Mouse (Mus musculus) ES-Bruce4 (cell line): ENCODE measurements around the gene Plpp1. TPM values are rescaled to one million over a fixed set of nuclear protein-coding genes. Genes with fewer than 3 reads are reported as not detected.

Source experiments
- H3K27ac ChIP-seq: 2 replicates; pipeline ENCODE4 v1.5.1; 2012; ENCODE audit warnings: low read length, inconsistent platforms; ENCODE audit not compliant: insufficient read depth
- H3K27me3 ChIP-seq: 2 replicates; pipeline ENCODE4 v1.6.1; 2012; ENCODE audit warnings: mild to moderate bottlenecking, low read length, inconsistent platforms; ENCODE audit not compliant: control insufficient read depth, poor library complexity, insufficient read depth, severe bottlenecking
- H3K36me3 ChIP-seq: 2 replicates; pipeline ENCODE4 v1.6.1; 2012; ENCODE audit warnings: inconsistent platforms, mild to moderate bottlenecking, low read length, moderate library complexity; ENCODE audit not compliant: control insufficient read depth, poor library complexity, insufficient read depth, severe bottlenecking
- H3K4me1 ChIP-seq: one replicate; pipeline ENCODE4 v1.8.1; 2011; ENCODE audit warnings: low read length; ENCODE audit not compliant: control insufficient read depth, insufficient read depth
- H3K4me3 ChIP-seq: 2 replicates; pipeline ENCODE4 v1.5.1; 2011; ENCODE audit warnings: low read depth, mild to moderate bottlenecking, low read length
- H3K9ac ChIP-seq: 2 replicates; pipeline ENCODE4 v1.6.1; 2012; ENCODE audit warnings: low read depth, mild to moderate bottlenecking, inconsistent platforms; ENCODE audit not compliant: poor library complexity, severe bottlenecking
- H3K9me3 ChIP-seq: replicated peaks from 2 replicates; pipeline ENCODE4 v1.6.1; 2012; ENCODE audit warnings: mild to moderate bottlenecking, low read length, inconsistent platforms; ENCODE audit not compliant: control insufficient read depth, poor library complexity, insufficient read depth, severe bottlenecking
- CTCF ChIP-seq: IDR thresholded peaks from one replicate; pipeline ENCODE4 v1.8.1; 2011; ENCODE audit warnings: low read depth, low read length
- EP300 ChIP-seq: IDR thresholded peaks from 2 replicates; pipeline ENCODE4 v1.6.1; 2011; ENCODE audit warnings: low read depth, low read length; ENCODE audit not compliant: insufficient read depth
- POLR2A ChIP-seq: IDR thresholded peaks from one replicate; pipeline ENCODE4 v1.8.1; 2011; ENCODE audit warnings: low read length; ENCODE audit not compliant: insufficient read depth
- polyA plus RNA-seq: library from polyadenylated mRNA; stranded (reverse); fragments of >200 nt; gene quantifications from 2 replicates; pipeline ENCODE4 v1.2.4, GENCODE M21; 2011; ENCODE audit warnings: low read depth; ENCODE audit not compliant: missing spikeins, insufficient read depth, insufficient read length

Plpp1 gene
- polyA plus RNA-seq, 1 experiment = 19.9 TPM

DNA sequence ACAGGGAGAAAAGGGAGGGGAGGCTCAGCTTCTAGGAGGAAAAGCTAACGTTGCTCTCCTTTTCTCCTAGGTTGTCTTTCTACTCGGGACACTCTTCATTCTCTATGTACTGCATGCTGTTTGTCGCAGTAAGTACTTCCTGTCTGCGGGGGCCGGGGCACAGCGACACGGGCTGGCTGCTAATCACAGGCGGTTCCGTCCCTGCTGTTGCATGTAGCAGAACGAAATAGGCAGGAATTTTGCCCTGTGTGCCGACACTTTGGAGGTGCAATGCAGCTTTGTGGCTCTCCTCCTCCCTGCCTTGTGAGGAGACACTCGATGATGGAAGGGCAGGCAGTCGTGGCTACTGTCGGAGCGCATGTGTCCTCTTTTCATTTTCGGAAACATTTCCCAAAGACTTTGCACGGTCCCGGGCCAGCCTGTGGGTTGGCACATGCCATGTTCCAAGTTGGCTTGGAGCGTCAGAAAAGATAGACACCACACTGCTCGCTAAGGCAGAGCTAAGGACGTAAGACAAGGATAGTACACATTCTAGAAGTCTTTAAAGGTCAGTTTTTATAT is 59.1 kb downstream of the Plpp1 start:
- no peak overlapping the region for H3K4me3 ChIP-seq
- H3K27ac ChIP-seq = no peak overlapping the region
- TF ChIP-seq CTCF (no peak), EP300 (no peak), POLR2A (no peak)
- H3K9ac ChIP-seq = no peak overlapping the region
- no peaks in the 10 kb centered on the region for H3K9me3 ChIP-seq
- H3K27me3 ChIP-seq = no peaks in the 10 kb centered on the region
- H3K36me3 ChIP-seq = peaks cover 8% of the 10 kb centered on the region
- H3K4me1 ChIP-seq = no peaks in the 10 kb centered on the region

DNA sequence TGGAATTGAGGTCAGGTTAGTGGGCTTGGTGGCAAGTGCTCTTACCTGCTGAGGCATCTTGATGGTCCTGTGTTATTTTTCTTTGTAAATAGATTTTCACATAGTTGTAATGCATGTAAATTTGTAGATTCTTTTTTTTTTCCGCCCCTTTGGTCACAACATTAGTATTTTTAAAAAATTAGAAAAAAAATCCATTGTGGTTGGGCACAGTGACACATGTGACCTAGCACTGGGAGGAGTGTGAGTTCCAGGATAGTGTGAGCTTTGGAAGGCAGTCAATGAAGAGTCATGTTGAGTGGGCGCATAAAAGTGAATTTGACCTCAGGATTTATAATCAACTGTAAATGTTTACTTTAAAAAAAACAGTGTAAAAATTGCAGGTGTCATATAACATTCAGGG is 59.8 kb downstream of the Plpp1 start:
- Histone ChIP-seq H3K4me1 (no peaks in the 10 kb centered on the region), H3K9ac (no peak overlapping the region), H3K9me3 (no peaks in the 10 kb centered on the region), H3K4me3 (no peak overlapping the region), H3K27me3 (no peaks in the 10 kb centered on the region), H3K36me3 (peaks cover 9% of the 10 kb centered on the region), H3K27ac (no peak overlapping the region)
- TF ChIP-seq EP300 = no peak
- no peak for TF ChIP-seq POLR2A
- TF ChIP-seq CTCF = no peak

DNA sequence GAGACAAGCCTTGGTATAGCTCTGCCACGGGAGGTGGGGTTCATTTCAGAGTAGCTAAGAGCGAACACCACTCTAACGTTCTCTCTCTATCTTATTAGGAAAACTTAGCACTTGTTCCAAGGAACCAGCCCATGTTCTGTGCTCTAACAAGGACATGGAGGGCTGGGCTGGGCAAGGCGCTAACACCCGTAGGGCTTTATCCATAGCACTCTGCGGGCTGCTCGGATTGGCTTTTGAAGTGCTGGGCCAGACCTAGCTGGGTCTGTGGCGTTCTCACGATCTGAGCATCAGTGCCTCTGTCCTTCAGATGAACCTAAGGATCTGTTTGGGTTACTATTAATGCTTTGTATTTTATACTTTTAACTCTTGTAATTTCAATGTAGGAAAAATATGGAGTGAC is 60.3 kb downstream of the Plpp1 start:
- Histone ChIP-seq H3K9ac (no peak overlapping the region), H3K27ac (no peak overlapping the region), H3K9me3 (no peaks in the 10 kb centered on the region), H3K4me3 (no peak overlapping the region), H3K27me3 (no peaks in the 10 kb centered on the region), H3K4me1 (no peaks in the 10 kb centered on the region), H3K36me3 (peaks cover 14% of the 10 kb centered on the region)
- TF ChIP-seq POLR2A (no peak), CTCF (no peak), EP300 (no peak)

DNA sequence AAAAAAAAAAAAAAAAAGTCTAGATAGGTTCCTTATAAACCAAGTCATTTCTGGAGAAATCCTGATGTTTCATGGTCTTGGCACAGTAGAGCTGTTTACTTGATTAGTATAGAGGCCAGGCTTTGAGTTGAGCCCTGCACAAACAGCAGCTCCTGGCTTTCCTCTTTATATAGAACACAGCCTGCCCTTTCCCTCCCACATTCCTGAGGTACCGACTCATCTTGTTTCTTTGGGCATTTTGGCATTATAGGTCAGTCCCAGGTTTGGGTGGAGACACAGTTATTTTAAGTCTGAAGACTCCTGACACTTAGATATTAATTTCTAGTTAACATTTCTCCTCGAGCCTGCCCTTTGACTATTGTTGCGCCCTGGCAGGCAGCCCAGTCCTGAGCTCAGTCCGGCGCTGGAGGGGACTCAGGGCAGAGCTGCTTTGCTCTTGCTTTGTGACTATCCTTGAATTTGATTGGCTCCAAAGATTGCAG is 61.3 kb downstream of the Plpp1 start:
- no peaks in the 10 kb centered on the region for H3K4me1 ChIP-seq
- peaks cover 24% of the 10 kb centered on the region for H3K36me3 ChIP-seq
- TF ChIP-seq CTCF (no peak), POLR2A (no peak)
- no peaks in the 10 kb centered on the region for H3K9me3 ChIP-seq
- H3K9ac ChIP-seq = no peak overlapping the region
- no peak overlapping the region for H3K27ac ChIP-seq
- no peak overlapping the region for H3K4me3 ChIP-seq
- no peaks in the 10 kb centered on the region for H3K27me3 ChIP-seq

DNA sequence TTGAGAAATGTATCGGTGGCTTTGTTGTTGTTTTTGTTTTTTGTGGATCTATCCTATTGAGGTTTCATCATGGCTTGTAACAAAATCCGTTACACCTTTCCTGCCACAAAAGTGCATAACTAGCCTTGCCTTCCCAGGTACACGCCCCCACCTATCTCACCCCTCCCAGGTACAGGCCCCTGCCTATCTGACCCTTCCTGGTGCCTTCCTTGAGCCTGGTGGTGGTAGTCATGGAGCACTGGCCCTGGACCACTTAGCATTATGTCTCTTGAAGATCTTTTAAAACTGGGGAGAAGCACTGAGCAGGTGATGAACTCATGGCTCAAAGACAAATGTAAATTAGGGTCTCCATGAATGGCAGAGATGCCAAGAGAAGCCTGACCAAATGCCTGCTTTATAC is 61.8 kb downstream of the Plpp1 start:
- H3K27me3 ChIP-seq = no peaks in the 10 kb centered on the region
- H3K27ac ChIP-seq = no peak overlapping the region
- no peaks in the 10 kb centered on the region for H3K9me3 ChIP-seq
- H3K4me1 ChIP-seq = no peaks in the 10 kb centered on the region
- no peak overlapping the region for H3K4me3 ChIP-seq
- TF ChIP-seq POLR2A = no peak
- TF ChIP-seq CTCF = no peak
- no peak for TF ChIP-seq EP300
- H3K9ac ChIP-seq = no peak overlapping the region
- H3K36me3 ChIP-seq = peaks cover 29% of the 10 kb centered on the region

DNA sequence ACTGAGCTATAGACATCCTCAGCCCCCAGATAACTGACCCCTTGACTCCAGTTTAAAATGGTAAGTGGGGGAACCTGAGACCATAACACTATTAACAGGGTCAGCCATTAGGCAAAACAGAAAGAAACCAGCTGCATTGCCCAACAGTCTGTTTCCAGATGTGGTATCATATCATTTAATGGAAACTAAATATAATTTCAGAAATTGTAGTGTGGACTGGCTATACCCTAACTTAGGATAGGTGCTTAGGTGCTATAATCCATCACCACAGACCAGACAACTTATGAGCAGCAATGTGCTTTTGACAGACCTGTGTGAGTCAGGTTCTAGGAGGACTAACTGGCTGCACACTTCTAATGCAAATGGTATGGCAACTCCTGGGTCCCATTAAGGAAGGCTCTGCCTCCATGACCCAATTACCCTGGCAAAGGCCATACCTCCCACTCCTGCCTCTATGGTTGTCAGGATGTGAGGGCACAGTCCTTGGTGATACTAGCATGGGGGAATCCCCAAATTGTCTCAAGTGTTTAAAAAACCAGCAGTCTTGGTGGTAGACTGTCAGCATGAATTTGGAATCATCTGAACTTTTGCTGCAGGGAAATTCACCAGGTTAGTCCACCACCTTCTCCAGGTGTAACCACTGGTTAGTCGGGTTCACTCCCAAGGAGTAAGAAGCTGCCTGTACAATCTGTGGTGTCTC is 62.5 kb downstream of the Plpp1 start:
- H3K36me3 ChIP-seq = peaks cover 36% of the 10 kb centered on the region

More for the DNA sequence above, 62.5 kb downstream of the Plpp1 start:
- TF ChIP-seq POLR2A (no peak), CTCF (no peak), EP300 (no peak)
- Histone ChIP-seq H3K27me3 (no peaks in the 10 kb centered on the region), H3K9ac (no peak overlapping the region), H3K9me3 (no peaks in the 10 kb centered on the region), H3K4me3 (no peak overlapping the region), H3K27ac (no peak overlapping the region), H3K4me1 (no peaks in the 10 kb centered on the region)
